Mouse (Mus musculus) ES-E14 (cell line): ENCODE data around the gene Apol7a.

Experiments used
- HCFC1 ChIP-seq: IDR thresholded peaks from 2 replicates; pipeline ENCODE4 v1.6.1; 2012; ENCODE audit warnings: low read length, inconsistent platforms, borderline replicate concordance; ENCODE audit not compliant: insufficient read depth
- ZC3H11A ChIP-seq: IDR thresholded peaks from 2 replicates; pipeline ENCODE4 v1.6.1; 2012; ENCODE audit warnings: low read depth, mild to moderate bottlenecking, inconsistent platforms, low read length, borderline replicate concordance
- ZNF384 ChIP-seq: IDR thresholded peaks from 2 replicates; pipeline ENCODE4 v1.6.1; 2012; ENCODE audit warnings: low read depth, low read length, inconsistent platforms

DNA sequence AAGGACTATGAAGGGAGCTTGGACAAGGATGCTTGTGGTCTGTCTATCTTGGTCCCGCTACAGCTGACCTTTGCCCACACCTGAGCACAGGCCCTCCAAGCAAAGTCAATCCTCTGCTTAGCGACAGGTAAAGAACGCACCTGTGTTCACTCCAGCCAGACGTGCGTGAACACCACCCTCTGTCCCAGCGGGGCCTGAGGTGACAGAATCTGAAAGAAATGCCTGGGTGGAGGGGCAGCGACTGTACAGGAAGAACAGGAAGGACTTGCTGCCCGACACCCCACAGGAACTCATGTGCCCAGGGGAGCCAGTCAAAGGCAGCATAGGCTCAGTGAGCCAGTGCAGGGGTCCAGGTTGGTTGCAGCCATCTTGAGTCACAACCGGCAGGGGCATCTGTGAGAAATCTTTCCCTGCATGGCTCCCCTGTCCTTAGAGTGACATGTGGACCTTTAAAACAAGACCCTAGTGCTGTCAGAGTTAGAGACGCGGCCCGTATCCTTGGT lies 30.0 kb downstream of the Apol7a start:
- TF ChIP-seq ZNF384 (no peak), ZC3H11A (no peak), HCFC1 (no peak)
